15 mouse cellular contexts compared by ENCODE assay signal in the genomic region with DNA sequence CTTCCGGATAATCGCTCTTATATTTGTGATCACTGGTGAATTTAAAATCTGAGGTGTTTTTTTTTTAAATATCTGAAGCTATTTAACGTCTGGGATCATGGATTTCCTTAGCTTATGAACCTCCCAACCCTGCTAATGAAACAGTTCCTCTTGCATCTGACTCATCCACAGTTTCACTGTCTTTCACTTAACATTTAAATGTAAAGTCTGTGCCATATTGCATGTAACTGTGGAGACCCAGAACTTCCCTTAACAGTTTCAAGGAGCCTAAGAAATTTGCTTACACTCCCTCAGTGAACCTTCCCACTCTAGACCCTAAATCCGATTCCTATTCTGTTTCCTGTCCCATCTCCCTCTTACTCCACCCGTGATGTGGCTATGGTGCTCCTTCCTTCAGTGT.
"Had no signal": no experiment of that assay in that cellular context is flagged by ENCODE, and none has a peak within 500 bp of the region (broad histone marks: within the 10 kb centered on the region; RNA-seq: fewer than 3 reads in every experiment).

No protein-coding gene starts in this region.

- H3K27ac ChIP-seq: limb, embryonic 12.5 days; liver, embryonic 13.5 days; lung, embryonic 15.5 days; midbrain, embryonic 10.5 days; neural tube, embryonic 12.5 days had no signal

- H3K9ac ChIP-seq: limb, embryonic 12.5 days; liver, embryonic 13.5 days; liver, postnatal 0 days; lung, embryonic 15.5 days; neural tube, embryonic 12.5 days had no signal

- ATAC-seq: liver, postnatal 0 days had no signal

- DNase-seq: kidney, adult 2 months; kidney, postnatal 25 days; liver; liver, embryonic 13.5 days; liver, postnatal 0 days; lung, postnatal 14 days; midbrain, embryonic 14.5 days; retina, postnatal 1 day; right cerebral cortex, postnatal 4 days; spleen, adult 18-20 months; thymus, postnatal 36 days had no signal

- H3K27me3 ChIP-seq: limb, embryonic 12.5 days; liver, embryonic 13.5 days; lung, embryonic 15.5 days; neural tube, embryonic 12.5 days had no signal

- H3K4me3 ChIP-seq: limb, embryonic 12.5 days; liver, embryonic 13.5 days; lung, embryonic 15.5 days; midbrain, embryonic 10.5 days; neural tube, embryonic 12.5 days had no signal

- H3K4me2 ChIP-seq: limb, embryonic 12.5 days; liver, embryonic 13.5 days; lung, embryonic 15.5 days; neural tube, embryonic 12.5 days had no signal

- H3K36me3 ChIP-seq: limb, embryonic 12.5 days; liver, embryonic 13.5 days; lung, embryonic 15.5 days; midbrain, embryonic 10.5 days; neural tube, embryonic 12.5 days had no signal

- H3K9me3 ChIP-seq: limb, embryonic 12.5 days; liver, embryonic 13.5 days; lung, embryonic 15.5 days; midbrain, embryonic 10.5 days; neural tube, embryonic 12.5 days had no signal

- H3K4me1 ChIP-seq: limb, embryonic 12.5 days; liver, embryonic 13.5 days; lung, embryonic 15.5 days; midbrain, embryonic 10.5 days; neural tube, embryonic 12.5 days had no signal
